Mouse (Mus musculus) embryonic fibroblast, embryonic 13.5 days (primary cell): ENCODE measurements at regions not wholly inside any gene's neighbourhood (a gene's known extent, or its start where the extent isn't known, plus 50 kb on each side); places are given as distances from the start of the nearest gene placed in this dataset.

Experiments used
- H3K27ac ChIP-seq: 2 replicates; pipeline ENCODE4 v1.5.1; 2012; ENCODE audit warnings: low read length, control low read depth, inconsistent platforms; ENCODE audit not compliant: insufficient read depth
- H3K4me1 ChIP-seq: 2 replicates; pipeline ENCODE4 v1.6.1; 2011; ENCODE audit warnings: low read length; ENCODE audit not compliant: control insufficient read depth, insufficient read depth
- H3K4me3 ChIP-seq: 2 replicates; pipeline ENCODE4 v1.5.1; 2011; ENCODE audit warnings: mild to moderate bottlenecking, control low read depth, low read length; ENCODE audit not compliant: insufficient read depth
- CTCF ChIP-seq: IDR thresholded peaks from 2 replicates; pipeline ENCODE4 v1.5.1; 2011; ENCODE audit warnings: mild to moderate bottlenecking, control low read depth, low read length, moderate library complexity, borderline replicate concordance; ENCODE audit not compliant: insufficient read depth
- POLR2A ChIP-seq: IDR thresholded peaks from 2 replicates; pipeline ENCODE4 v1.6.1; 2011; ENCODE audit warnings: low read depth, mild to moderate bottlenecking, control low read depth, low read length, moderate library complexity

GRCm38 (mm10) chr4:142306076-142306475 is 66.9 kb upstream of the Kazn start:
- Histone ChIP-seq H3K4me3 (no peak overlapping the region), H3K4me1 (no peaks in the 10 kb centered on the region), H3K27ac (no peak overlapping the region)
- TF ChIP-seq CTCF = no peak
- no peak for TF ChIP-seq POLR2A

GRCm38 (mm10) chr4:142303374-142304020 is 64.3 kb upstream of the Kazn start:
- no peak for TF ChIP-seq CTCF
- TF ChIP-seq POLR2A = no peak
- Histone ChIP-seq H3K4me3 (no peak overlapping the region), H3K4me1 (no peaks in the 10 kb centered on the region), H3K27ac (no peak overlapping the region)

- TF ChIP-seq CTCF (no peak), POLR2A (no peak)
- no peak overlapping the region for H3K4me3 ChIP-seq
- no peaks in the 10 kb centered on the region for H3K4me1 ChIP-seq
- no peak overlapping the region for H3K27ac ChIP-seq
Measured at GRCm38 (mm10) chr4:142302724-142303120, 63.5 kb upstream of the Kazn start.

- no peak overlapping the region for H3K27ac ChIP-seq
- H3K4me3 ChIP-seq = no peak overlapping the region
- no peaks in the 10 kb centered on the region for H3K4me1 ChIP-seq
- no peak for TF ChIP-seq POLR2A
- TF ChIP-seq CTCF = no peak
Measured at GRCm38 (mm10) chr4:142302041-142302723, 63.0 kb upstream of the Kazn start.

GRCm38 (mm10) chr4:142298770-142299337 is 59.7 kb upstream of the Kazn start:
- TF ChIP-seq POLR2A (no peak), CTCF (no peak)
- no peaks in the 10 kb centered on the region for H3K4me1 ChIP-seq
- H3K4me3 ChIP-seq = no peak overlapping the region
- no peak overlapping the region for H3K27ac ChIP-seq

GRCm38 (mm10) chr4:142292760-142293159 is 53.6 kb upstream of the Kazn start:
- Histone ChIP-seq H3K4me3 (no peak overlapping the region), H3K4me1 (no peaks in the 10 kb centered on the region), H3K27ac (no peak overlapping the region)
- TF ChIP-seq POLR2A = no peak

GRCm38 (mm10) chr4:142292334-142292733 is 53.1 kb upstream of the Kazn start:
- no peak overlapping the region for H3K27ac ChIP-seq
- no peak overlapping the region for H3K4me3 ChIP-seq
- H3K4me1 ChIP-seq = no peaks in the 10 kb centered on the region
- no peak for TF ChIP-seq POLR2A
- no peak for TF ChIP-seq CTCF

GRCm38 (mm10) chr4:142291366-142291765 is 52.2 kb upstream of the Kazn start:
- H3K4me3 ChIP-seq = no peak overlapping the region
- no peaks in the 10 kb centered on the region for H3K4me1 ChIP-seq
- H3K27ac ChIP-seq = no peak overlapping the region
- TF ChIP-seq POLR2A = no peak
